Mouse (Mus musculus): ENCODE measurements around the gene Arid4b. TPM values are rescaled to one million over a fixed set of nuclear protein-coding genes. Genes with fewer than 3 reads are reported as not detected.
"Not testable (repeated sequence)": the region's sequence is repeated elsewhere in the genome, so short reads cannot be mapped to it uniquely, and the experiment has no call there.

Arid4b gene
- polyA plus RNA-seq (2015; fragmentation: Nextera tagmentation; extraction: Ambion mirVana) = 62.7 and 74.7 TPM in 2 replicates

- WGBS = under 1% methylated on average over 64 of the region's 64 CpGs
- ATAC-seq (ENCODE audit: low FRiP score, low read depth) = peak; percentile 98
- Histone ChIP-seq H3K27ac (replicated peaks) (peak within 1 kb of the TSS; percentile 98), H3K27me3 (no peaks in the 10 kb centered on the region), H3K4me1 (replicated peaks) (peaks cover 49% of the 10 kb centered on the region), H3K4me2 (peak within 1 kb of the TSS; percentile 66), H3K4me3 (peak within 1 kb of the TSS; percentile 91), H3K36me3 (peaks cover 7% of the 10 kb centered on the region), H3K9me3 (no peaks in the 10 kb centered on the region), H3K9ac (peak within 1 kb of the TSS; percentile 89)
These were observed at the start of gene Arid4b, which contains the start of gene Ggps1 for GRCm38 (mm10) chr13:14063013-14063941. Gene Arid4b (plus strand): TSS chr13:14063232. Gene Ggps1 (minus strand): TSS chr13:14063488.

DNA sequence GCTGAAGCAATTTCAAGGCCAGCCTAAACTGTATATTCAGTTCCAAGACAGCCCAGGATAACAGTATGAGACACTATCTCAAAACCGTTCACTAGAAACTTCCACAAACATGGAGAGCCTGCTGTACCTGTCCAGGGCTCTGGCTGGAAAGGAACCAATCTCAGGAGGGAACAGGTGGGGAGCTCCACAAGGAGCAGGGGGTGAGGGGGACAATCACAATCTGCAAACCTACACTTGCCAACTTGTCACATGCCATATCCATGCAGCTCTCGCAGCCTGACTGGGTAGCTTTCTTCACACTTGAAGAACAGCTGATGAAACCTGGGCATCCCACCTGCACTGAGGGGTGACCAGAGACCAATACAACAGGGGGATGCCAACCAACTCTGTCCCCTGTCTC lies 49.0 kb upstream of the Arid4b start:
- Histone ChIP-seq H3K4me2 (no peak overlapping the region), H3K36me3 (peaks cover 52% of the 10 kb centered on the region), H3K27me3 (no peaks in the 10 kb centered on the region), H3K4me3 (no peak overlapping the region), H3K9me3 (no peaks in the 10 kb centered on the region), H3K9ac (no peak overlapping the region), H3K27ac (replicated peaks) (no peak overlapping the region), H3K4me1 (replicated peaks) (no peaks in the 10 kb centered on the region)
- 94% methylated on average over 2 of the region's 2 CpGs for WGBS
- no peak for ATAC-seq (ENCODE audit: low FRiP score, low read depth)

DNA sequence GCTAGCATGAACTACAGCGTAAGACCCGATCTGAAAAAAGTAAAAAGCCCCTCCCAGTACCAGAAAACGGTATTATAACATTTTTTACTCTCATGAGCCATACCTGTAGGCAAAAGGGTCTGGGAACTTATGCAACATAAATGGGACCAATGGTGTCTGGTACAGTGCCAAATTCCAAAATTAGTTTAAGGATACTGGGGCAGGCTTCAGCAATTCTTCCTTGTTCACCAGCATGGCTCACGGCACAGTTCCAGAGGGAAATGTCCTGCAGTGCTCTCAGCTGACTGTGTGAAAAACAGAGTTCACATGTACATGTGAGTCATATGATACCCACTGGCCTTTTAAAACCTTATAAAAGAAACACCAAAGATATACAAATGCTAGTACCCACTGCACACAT lies 48.5 kb upstream of the Arid4b start:
- Histone ChIP-seq H3K36me3 (peaks cover 51% of the 10 kb centered on the region), H3K27me3 (no peaks in the 10 kb centered on the region), H3K27ac (replicated peaks) (no peak overlapping the region), H3K9ac (no peak overlapping the region), H3K9me3 (no peaks in the 10 kb centered on the region), H3K4me1 (replicated peaks) (no peaks in the 10 kb centered on the region), H3K4me3 (no peak overlapping the region), H3K4me2 (no peak overlapping the region)
- WGBS = 93% methylated on average over 4 of the region's 4 CpGs
- ATAC-seq (ENCODE audit: low FRiP score, low read depth) = no peak

- Histone ChIP-seq H3K4me3 (no peak overlapping the region), H3K27ac (replicated peaks) (no peak overlapping the region), H3K4me1 (replicated peaks) (no peaks in the 10 kb centered on the region), H3K9me3 (no peaks in the 10 kb centered on the region), H3K4me2 (no peak overlapping the region), H3K36me3 (peaks cover 49% of the 10 kb centered on the region), H3K27me3 (no peaks in the 10 kb centered on the region), H3K9ac (no peak overlapping the region)
- ATAC-seq (ENCODE audit: low FRiP score, low read depth) = no peak
- 97% methylated on average over 6 of the region's 6 CpGs for WGBS
These were observed 47.4 kb upstream of the Arid4b start for GRCm38 (mm10) chr13:14015609-14016008.

DNA sequence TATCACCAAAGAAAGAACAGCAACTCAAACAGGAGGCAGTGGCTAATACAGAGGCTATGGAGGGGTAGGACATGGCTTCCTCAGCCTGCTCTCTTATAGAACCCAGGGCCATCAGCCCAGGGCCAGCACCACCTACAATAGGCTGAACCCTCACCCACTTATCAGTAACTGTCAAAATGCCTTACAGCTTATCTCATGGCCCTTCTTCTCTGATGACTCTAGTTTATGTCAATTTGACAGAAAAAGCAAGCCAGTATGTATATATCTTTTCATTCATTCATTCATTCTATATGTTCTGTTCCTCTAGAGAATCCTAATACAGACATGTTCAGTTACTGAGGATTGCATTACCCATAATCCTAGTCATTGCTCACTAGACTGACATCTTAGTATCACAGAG lies 44.7 kb upstream of the Arid4b start:
- Histone ChIP-seq H3K27ac (replicated peaks) (no peak overlapping the region), H3K4me1 (replicated peaks) (no peaks in the 10 kb centered on the region), H3K36me3 (peaks cover 35% of the 10 kb centered on the region), H3K9ac (no peak overlapping the region), H3K4me3 (no peak overlapping the region), H3K9me3 (no peaks in the 10 kb centered on the region), H3K27me3 (no peaks in the 10 kb centered on the region), H3K4me2 (no peak overlapping the region)
- no peak for ATAC-seq (ENCODE audit: low FRiP score, low read depth)

- Histone ChIP-seq H3K9me3 (no peaks in the 10 kb centered on the region), H3K4me3 (no peak overlapping the region), H3K4me1 (replicated peaks) (no peaks in the 10 kb centered on the region), H3K27me3 (no peaks in the 10 kb centered on the region), H3K9ac (no peak overlapping the region), H3K4me2 (no peak overlapping the region), H3K27ac (replicated peaks) (no peak overlapping the region), H3K36me3 (peaks cover 33% of the 10 kb centered on the region)
- WGBS = 95% methylated on average over 3 of the region's 3 CpGs
- no peak for ATAC-seq (ENCODE audit: low FRiP score, low read depth)
These were observed 44.2 kb upstream of the Arid4b start for GRCm38 (mm10) chr13:14018852-14019251.

DNA sequence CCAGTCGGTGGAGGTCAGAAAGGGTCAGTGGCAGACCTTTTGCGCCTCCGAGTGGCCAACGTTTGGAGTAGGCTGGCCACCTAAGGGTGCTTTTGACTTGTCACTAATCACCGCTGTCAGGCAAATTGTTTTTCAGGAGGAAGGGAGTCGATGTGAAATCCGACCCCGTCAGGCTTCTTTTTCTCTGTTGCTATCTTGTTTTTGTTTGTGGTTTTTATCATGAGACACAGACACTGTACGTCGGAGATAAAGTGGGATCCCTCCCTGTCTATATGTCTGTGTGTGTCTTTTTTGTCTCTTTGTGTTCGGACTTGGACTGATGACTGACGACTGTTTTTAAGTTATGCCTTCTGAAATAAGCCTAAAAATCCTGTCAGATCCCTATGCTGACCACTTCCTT lies 41.6 kb upstream of the Arid4b start:
- not testable (repeated sequence) for H3K27ac ChIP-seq (replicated peaks); H3K4me2 ChIP-seq; H3K9me3 ChIP-seq; H3K9ac ChIP-seq; H3K27me3 ChIP-seq; ATAC-seq (ENCODE audit: low FRiP score, low read depth); H3K4me3 ChIP-seq; H3K4me1 ChIP-seq (replicated peaks)
- H3K36me3 ChIP-seq = peaks cover 30% of the 10 kb centered on the region
- 77% methylated on average over 10 of the region's 12 CpGs for WGBS

DNA sequence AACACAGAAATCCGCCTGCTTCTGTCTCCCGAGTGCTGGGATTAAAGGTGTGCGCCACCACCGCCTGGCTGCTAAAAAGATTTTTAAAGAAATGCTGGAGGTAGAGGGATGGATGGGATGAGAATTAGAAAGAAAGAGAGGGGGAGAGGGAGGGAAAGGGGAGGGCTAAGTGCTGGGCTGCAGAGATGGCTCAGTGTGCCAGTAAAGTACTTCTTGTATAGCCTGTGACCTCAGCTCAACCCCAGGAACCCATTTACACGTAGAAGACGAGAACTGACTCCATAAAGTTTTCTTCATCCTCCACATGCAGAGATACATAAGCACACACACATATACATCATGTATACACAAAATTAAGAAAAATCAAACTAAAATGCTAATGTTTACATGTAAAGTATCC lies 37.5 kb upstream of the Arid4b start:
- no peak for ATAC-seq (ENCODE audit: low FRiP score, low read depth)
- no peaks in the 10 kb centered on the region for H3K27me3 ChIP-seq
- no peak overlapping the region for H3K4me2 ChIP-seq
- no peak overlapping the region for H3K27ac ChIP-seq (replicated peaks)
- 87% methylated on average over 6 of the region's 6 CpGs for WGBS
- H3K9ac ChIP-seq = no peak overlapping the region
- H3K36me3 ChIP-seq = peaks cover 31% of the 10 kb centered on the region
- no peak overlapping the region for H3K4me3 ChIP-seq
- no peaks in the 10 kb centered on the region for H3K9me3 ChIP-seq
- H3K4me1 ChIP-seq (replicated peaks) = no peaks in the 10 kb centered on the region

DNA sequence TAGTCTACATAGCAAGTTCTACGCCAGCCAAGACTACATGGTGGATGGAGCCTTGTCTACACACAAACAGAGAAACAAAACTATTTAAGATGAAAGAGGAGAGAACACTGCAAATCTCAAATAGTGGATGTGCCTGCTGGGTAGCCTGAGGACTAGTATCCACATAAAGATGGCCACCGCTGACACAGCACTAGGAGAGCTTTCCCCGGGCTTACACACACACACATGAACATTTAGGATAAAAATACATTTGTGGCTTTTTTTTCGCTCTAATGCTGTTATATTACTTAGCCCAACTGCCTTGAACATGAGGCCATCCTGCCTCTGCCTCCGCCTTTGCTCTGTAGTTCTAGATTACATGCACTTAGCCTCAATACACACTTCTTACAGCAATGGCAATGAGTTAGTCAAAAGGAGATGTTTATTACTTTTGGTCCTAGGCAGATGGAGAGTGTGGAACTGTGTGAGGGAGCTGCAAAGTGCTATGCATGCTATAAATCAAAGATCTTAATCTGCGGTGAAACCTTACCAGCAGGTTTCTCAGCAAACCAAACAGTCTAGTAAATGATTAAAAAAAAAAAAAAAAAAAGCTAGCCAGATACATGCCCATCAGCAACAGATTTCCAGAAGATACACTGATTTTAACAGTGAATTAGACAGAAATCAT lies 36.7 kb upstream of the Arid4b start:
- no peak overlapping the region for H3K27ac ChIP-seq (replicated peaks)
- H3K27me3 ChIP-seq = no peaks in the 10 kb centered on the region
- no peak overlapping the region for H3K4me2 ChIP-seq
- peaks cover 31% of the 10 kb centered on the region for H3K36me3 ChIP-seq
- no peak overlapping the region for H3K9ac ChIP-seq
- 96% methylated on average over 6 of the region's 6 CpGs for WGBS
- ATAC-seq (ENCODE audit: low FRiP score, low read depth) = no peak
- no peaks in the 10 kb centered on the region for H3K9me3 ChIP-seq
- no peak overlapping the region for H3K4me3 ChIP-seq
- no peaks in the 10 kb centered on the region for H3K4me1 ChIP-seq (replicated peaks)

DNA sequence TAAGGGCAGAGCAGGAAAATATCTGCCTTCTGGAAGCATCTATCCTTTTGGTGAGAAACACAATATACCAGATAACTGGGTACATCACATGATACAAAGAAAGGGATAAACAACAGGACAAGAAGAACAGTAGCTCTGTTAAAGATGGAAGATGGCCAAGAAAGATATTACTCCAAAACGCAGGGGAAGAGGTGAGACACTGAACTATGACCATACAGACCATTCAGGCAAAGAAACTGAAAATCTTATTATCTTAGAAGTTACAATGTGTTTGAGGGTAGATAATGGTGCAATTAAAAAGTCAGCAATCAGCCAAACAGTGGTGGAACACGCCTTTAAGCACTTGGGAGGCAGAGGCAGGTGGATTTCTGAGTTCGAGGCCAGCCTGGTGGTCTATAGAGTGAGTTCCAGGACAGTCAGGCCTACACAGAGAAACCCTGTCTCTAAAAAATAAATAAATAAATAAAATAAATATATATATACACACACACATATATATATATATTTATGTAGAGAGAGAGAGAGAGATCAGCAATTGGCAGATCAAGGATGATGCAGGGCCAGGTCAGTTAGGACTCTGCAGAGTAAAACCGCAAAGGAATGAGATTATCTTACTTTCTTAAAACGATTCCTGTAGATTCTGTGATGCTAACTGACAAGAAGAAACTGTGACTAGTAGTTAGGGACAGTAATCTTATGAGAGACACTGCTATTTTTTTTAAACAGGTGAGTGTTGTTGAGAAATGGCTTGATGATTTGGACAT lies 29.5 kb upstream of the Arid4b start:
- H3K9me3 ChIP-seq = no peaks in the 10 kb centered on the region
- no peak for ATAC-seq (ENCODE audit: low FRiP score, low read depth)
- WGBS = 92% methylated on average over 5 of the region's 5 CpGs

DNA sequence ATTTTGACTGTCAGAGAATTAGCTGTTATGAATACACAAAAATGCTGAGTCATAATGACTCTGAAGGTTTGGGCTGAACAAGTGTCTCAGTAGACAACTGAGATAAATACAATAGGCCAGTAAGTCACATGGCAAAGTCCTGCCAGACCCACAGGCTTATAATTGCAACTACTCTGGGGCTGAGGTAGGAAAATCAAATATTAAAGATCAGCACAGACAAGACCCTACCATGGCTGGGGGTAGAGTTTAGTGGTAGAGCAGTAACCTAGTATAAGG lies 29.0 kb upstream of the Arid4b start:
- H3K4me3 ChIP-seq = no peak overlapping the region
- H3K27me3 ChIP-seq = no peaks in the 10 kb centered on the region
- no peak for ATAC-seq (ENCODE audit: low FRiP score, low read depth)
- H3K9me3 ChIP-seq = no peaks in the 10 kb centered on the region
- H3K36me3 ChIP-seq = peaks cover 3% of the 10 kb centered on the region; the same call in 1 of the 2 replicates
- no peak overlapping the region for H3K9ac ChIP-seq
- H3K27ac ChIP-seq (replicated peaks) = no peak overlapping the region
- no peak overlapping the region for H3K4me2 ChIP-seq
- H3K4me1 ChIP-seq (replicated peaks) = peaks cover 13% of the 10 kb centered on the region

More for the DNA sequence above, 29.5 kb upstream of the Arid4b start:
- no peak overlapping the region for H3K27ac ChIP-seq (replicated peaks)
- no peak overlapping the region for H3K4me2 ChIP-seq
- no peak overlapping the region for H3K4me3 ChIP-seq
- H3K27me3 ChIP-seq = no peaks in the 10 kb centered on the region
- H3K36me3 ChIP-seq = peaks cover 6% of the 10 kb centered on the region; the same call in 1 of the 2 replicates
- no peak overlapping the region for H3K9ac ChIP-seq
- peaks cover 9% of the 10 kb centered on the region for H3K4me1 ChIP-seq (replicated peaks)

- H3K27me3 ChIP-seq; H3K9me3 ChIP-seq; H3K9ac ChIP-seq; ATAC-seq (ENCODE audit: low FRiP score, low read depth); H3K27ac ChIP-seq (replicated peaks); H3K36me3 ChIP-seq; H3K4me2 ChIP-seq; H3K4me3 ChIP-seq: not testable (repeated sequence)
- 89% methylated on average over 3 of the region's 3 CpGs for WGBS
- peaks cover 18% of the 10 kb centered on the region for H3K4me1 ChIP-seq (replicated peaks)
These were observed 27.7 kb upstream of the Arid4b start for GRCm38 (mm10) chr13:14035352-14035751.

Measured in hindbrain, embryonic 15.5 days (tissue).